Mouse (Mus musculus) stomach, embryonic 16.5 days (tissue): ENCODE measurements around the gene Pyroxd1. TPM values are rescaled to one million over a fixed set of nuclear protein-coding genes. Genes with fewer than 3 reads are reported as not detected.

Experiments
- ATAC-seq: fragments of 200-750 bp; cut with Nextera tagmentation; 2 replicates; pipeline ENCODE4 v1.8.0; 2017; ENCODE audit warnings: moderate number of reproducible peaks, moderate TSS enrichment; ENCODE audit not compliant: insufficient read depth, low FRiP score
- H3K27ac ChIP-seq: fragments of 300-500 bp; sonication (generic); 2 replicates; pipeline ENCODE4 v1.5.1; 2014; ENCODE audit warnings: low read length
- H3K27me3 ChIP-seq: fragments of 300-500 bp; sonication (generic); 2 replicates; pipeline ENCODE4 v1.6.1; 2014; ENCODE audit warnings: low read length, control low read depth, mixed read lengths; ENCODE audit not compliant: control insufficient read depth, insufficient read depth
- H3K36me3 ChIP-seq: fragments of 300-500 bp; sonication (generic); 2 replicates; pipeline ENCODE4 v1.6.1; 2014; ENCODE audit warnings: low read length; ENCODE audit not compliant: control insufficient read depth, insufficient read depth
- H3K4me1 ChIP-seq: fragments of 300-500 bp; sonication (generic); 2 replicates; pipeline ENCODE4 v1.6.1; 2014; ENCODE audit warnings: low read length, control low read depth, mixed read lengths; ENCODE audit not compliant: control insufficient read depth, insufficient read depth
- H3K4me2 ChIP-seq: fragments of 300-500 bp; sonication (generic); 2 replicates; pipeline ENCODE4 v1.6.1; 2014; ENCODE audit warnings: low read depth, low read length, mixed read lengths
- H3K4me3 ChIP-seq: fragments of 300-500 bp; sonication (generic); replicated peaks from 2 replicates; pipeline ENCODE4 v1.5.1; 2014; ENCODE audit warnings: mild to moderate bottlenecking, low read length
- H3K9ac ChIP-seq: fragments of 300-500 bp; sonication (generic); 2 replicates; pipeline ENCODE4 v1.6.1; 2014; ENCODE audit warnings: low read length
- H3K9me3 ChIP-seq: fragments of 300-500 bp; sonication (generic); replicated peaks from 2 replicates; pipeline ENCODE4 v1.6.1; 2016; ENCODE audit warnings: low read length, control low read depth; ENCODE audit not compliant: control insufficient read depth
- WGBS: fragments of 180-500 bp; shearing (Covaris S2); extraction: QIAGEN DNeasy Blood & Tissue Kit; methylation state at CpG from one replicate; pipeline ENCODE4 v1.1.7; 2014; 5-methylcytosine and 5-hydroxymethylcytosine counted together
- polyA plus RNA-seq: library from polyadenylated mRNA; unstranded; fragments of >200 nt; fragmentation: Nextera tagmentation; extraction: Ambion mirVana; gene quantifications from 2 replicates; pipeline ENCODE4 v1.2.1, GENCODE M21; 2015

The Pyroxd1 gene
- 18.5 and 19.0 TPM in 2 replicates for polyA plus RNA-seq

DNA sequence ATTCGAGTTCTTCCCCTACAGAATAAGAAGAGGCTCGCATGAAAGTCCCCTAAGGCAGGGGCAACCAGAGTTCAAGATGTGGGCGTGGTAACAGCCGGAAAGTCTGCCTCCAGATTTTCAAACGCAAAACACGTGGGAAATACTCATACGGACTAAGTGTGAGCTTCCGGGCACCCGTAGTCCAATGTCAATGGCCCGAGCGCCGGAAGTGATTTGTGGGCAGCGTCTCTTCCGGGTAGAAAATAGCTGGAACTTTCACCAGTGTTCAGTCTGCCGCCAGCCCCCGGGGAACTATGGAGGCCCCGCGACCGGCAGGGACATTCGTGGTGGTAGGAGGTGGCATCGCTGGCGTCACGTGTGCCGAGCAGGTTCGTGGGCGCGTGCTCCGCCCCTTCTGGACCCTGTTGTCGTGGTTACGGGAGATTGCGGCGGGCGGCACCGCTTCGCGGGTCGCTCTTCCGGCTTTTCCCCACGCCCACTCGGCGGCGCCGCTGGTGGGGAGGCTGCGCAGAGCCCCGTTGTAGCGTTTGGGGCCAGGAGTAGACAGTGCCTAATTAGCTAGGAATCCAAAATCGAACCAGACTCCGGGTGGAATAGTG lies at the start of gene Pyroxd1:
Pyroxd1 (plus strand) TSS at position 215 of the 599 bp plus-strand sequence.
- Histone ChIP-seq H3K4me3 (peak within 1 kb of the TSS; percentile 87), H3K27me3 (no peaks in the 10 kb centered on the region), H3K4me2 (peak within 1 kb of the TSS; percentile 62), H3K9ac (peak within 1 kb of the TSS; percentile 86), H3K27ac (peak within 1 kb of the TSS; percentile 95), H3K4me1 (0 out of 2 replicates have a peak, but pooled peaks cover 4% of the 10 kb centered on the region), H3K36me3 (no peaks in the 10 kb centered on the region), H3K9me3 (no peaks in the 10 kb centered on the region)
- peak; percentile 91 for ATAC-seq
- WGBS: under 1% methylated on average over 48 of the region's 48 CpGs

DNA sequence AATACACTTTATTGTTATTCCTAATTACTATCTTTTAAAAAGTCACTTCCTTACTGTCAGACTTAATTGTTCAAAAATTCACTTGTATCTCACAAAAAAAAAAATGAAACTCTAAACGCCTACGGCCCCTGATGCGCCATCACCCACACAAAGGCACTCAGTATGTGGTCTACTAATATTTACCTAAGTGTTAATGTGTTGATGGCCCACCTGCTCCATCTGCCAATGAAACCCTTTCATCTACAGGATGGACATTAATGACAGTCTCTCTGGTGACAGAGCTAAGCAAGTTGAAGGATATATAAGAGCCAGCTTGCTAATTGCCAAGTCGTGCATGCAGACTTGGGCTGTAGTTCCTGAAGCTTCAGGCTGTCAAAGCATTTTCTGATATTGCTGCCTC lies 47.4 kb upstream of the Pyroxd1 start, which contains the start of gene Iapp:
Iapp (plus strand) TSS at position 326 of the 400 bp plus-strand sequence.
- Histone ChIP-seq H3K27ac (no peak within 1 kb of the TSS), H3K36me3 (no peaks in the 10 kb centered on the region), H3K4me3 (no peak within 1 kb of the TSS), H3K9me3 (no peaks in the 10 kb centered on the region), H3K4me2 (no peak within 1 kb of the TSS), H3K4me1 (no peaks in the 10 kb centered on the region), H3K9ac (no peak within 1 kb of the TSS), H3K27me3 (no peaks in the 10 kb centered on the region)
- 54% methylated on average over 4 of the region's 4 CpGs for WGBS
- no peak for ATAC-seq

DNA sequence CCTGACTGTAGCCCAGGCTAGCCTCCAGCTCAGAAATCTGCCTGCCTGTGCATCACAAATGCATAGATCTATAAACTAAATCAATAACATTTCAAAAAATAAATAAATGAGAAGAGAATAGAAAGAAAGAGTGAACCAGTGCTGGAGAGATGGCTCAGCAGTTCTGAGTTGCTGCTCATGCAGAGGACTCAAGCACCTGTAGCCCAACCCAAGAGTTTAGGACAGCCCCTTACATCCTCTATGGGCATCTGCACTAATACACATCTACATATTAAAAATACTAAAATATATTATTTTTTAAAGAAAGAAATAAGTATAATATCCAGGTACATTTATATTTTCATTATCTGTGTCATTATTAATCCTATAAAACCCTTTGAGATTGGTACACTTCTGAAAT lies 40.4 kb upstream of the Pyroxd1 start:
- Histone ChIP-seq H3K9ac (no peak overlapping the region), H3K27ac (no peak overlapping the region)
- ATAC-seq: no peak

DNA sequence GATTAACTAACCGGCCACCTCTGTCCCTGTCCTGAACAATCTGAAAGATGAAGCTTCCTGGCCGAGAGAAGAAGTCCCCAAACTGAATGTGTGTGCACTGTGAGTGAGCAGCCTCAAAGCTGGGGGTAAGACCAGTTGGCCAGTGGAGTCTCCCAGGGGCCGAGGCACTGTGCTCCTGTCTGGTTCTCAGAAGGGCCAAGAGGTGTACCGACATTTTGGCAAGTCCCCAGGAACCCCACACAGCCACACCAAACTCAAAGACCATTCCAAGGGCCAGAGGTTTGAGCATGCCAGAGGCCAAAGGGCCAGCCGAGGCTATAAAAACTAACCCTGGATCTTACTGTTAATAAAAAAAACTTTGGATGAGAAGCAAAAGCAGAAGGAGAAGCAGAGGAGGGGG lies 31.2 kb upstream of the Pyroxd1 start:
- 83% methylated on average over 5 of the region's 5 CpGs for WGBS

More for the DNA sequence above, 40.4 kb upstream of the Pyroxd1 start:
- H3K4me3 ChIP-seq: no peak overlapping the region
- H3K4me2 ChIP-seq: no peak overlapping the region
- no peaks in the 10 kb centered on the region for H3K4me1 ChIP-seq
- no peaks in the 10 kb centered on the region for H3K36me3 ChIP-seq
- H3K9me3 ChIP-seq: peaks cover 4% of the 10 kb centered on the region; the same call in 1 of the 2 replicates
- H3K27me3 ChIP-seq: no peaks in the 10 kb centered on the region

DNA sequence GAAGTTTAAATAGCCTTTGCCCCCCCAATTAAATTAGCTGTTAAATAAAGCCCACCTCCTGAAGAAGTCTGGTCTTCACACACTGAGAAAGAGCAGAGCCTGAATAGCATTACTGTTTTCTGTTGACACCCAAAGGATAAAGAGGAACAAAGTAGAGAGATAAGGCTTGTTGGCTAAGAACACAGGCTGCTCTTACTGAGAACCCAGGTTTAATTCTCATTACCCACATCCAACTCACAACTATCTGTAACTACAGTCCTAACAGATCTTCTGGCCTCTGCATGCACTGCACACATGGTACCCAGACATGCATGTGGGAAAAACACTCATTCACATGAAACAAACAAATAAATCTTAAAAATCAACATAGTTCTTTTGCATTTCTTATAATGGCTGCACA lies 28.3 kb upstream of the Pyroxd1 start:
- no peak overlapping the region for H3K4me2 ChIP-seq
- no peak overlapping the region for H3K4me3 ChIP-seq
- no peaks in the 10 kb centered on the region for H3K9me3 ChIP-seq
- no peak for ATAC-seq
- no peak overlapping the region for H3K27ac ChIP-seq
- no peaks in the 10 kb centered on the region for H3K36me3 ChIP-seq
- no peaks in the 10 kb centered on the region for H3K27me3 ChIP-seq
- no peaks in the 10 kb centered on the region for H3K4me1 ChIP-seq
- no peak overlapping the region for H3K9ac ChIP-seq

More for the DNA sequence above, 31.2 kb upstream of the Pyroxd1 start:
- Histone ChIP-seq H3K9me3 (peaks cover 4% of the 10 kb centered on the region; the same call in 1 of the 2 replicates), H3K4me2 (no peak overlapping the region), H3K27me3 (no peaks in the 10 kb centered on the region), H3K36me3 (no peaks in the 10 kb centered on the region), H3K27ac (no peak overlapping the region), H3K9ac (no peak overlapping the region), H3K4me3 (no peak overlapping the region), H3K4me1 (no peaks in the 10 kb centered on the region)
- no peak for ATAC-seq

DNA sequence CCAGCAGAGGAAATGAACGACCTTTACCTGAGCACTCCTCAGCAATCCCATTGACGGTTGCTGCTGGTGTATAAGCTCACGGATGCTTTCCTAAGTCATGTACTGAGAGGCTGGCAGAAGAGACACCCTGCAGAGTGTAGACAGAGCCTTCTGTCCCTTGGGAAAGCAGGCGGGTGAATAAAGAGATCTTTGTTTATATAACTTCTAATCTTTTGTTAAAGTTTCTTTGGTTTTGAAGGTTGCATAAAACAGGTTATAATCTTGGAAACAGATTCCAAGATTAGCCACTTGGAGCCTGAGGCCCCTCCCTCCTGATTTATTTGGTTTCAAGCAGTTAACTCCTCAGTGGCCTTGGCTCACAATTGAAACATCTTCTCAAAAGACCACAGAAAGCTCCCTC lies 22.6 kb upstream of the Pyroxd1 start, which contains the start of gene Slco1a5:
Slco1a5 (minus strand) TSS at position 101 of the 400 bp plus-strand sequence.
- H3K9me3 ChIP-seq: no peaks in the 10 kb centered on the region

DNA sequence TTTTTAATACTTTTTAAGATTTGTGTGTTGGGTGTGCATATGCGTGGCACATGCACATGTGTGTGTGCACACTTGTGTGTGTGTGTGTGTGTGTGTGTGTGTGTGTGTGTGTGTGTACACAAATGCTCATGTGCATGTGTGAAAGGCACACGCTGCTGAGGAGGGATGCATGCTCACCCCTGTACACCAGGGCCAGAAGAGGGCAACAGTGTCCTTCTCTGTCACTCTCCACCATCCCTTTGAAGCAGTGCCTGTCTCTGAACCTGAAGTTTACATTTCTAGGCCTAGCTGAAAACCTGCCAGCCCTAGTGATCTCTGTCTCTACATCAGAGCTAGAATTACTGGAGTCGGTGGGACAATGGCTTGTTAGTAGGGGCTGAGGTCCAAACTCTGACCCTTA lies 18.9 kb upstream of the Pyroxd1 start:
- Histone ChIP-seq H3K4me3 (no peak overlapping the region), H3K4me1 (no peaks in the 10 kb centered on the region), H3K9me3 (no peaks in the 10 kb centered on the region), H3K36me3 (no peaks in the 10 kb centered on the region), H3K27ac (no peak overlapping the region), H3K27me3 (no peaks in the 10 kb centered on the region), H3K9ac (no peak overlapping the region), H3K4me2 (no peak overlapping the region)
- WGBS: 64% methylated on average over 3 of the region's 3 CpGs
- ATAC-seq: no peak

More for the DNA sequence above, 22.6 kb upstream of the Pyroxd1 start, which contains the start of gene Slco1a5:
- 20% methylated on average over 4 of the region's 4 CpGs for WGBS
- Histone ChIP-seq H3K4me2 (no peak within 1 kb of the TSS), H3K27ac (no peak within 1 kb of the TSS), H3K36me3 (no peaks in the 10 kb centered on the region), H3K27me3 (no peaks in the 10 kb centered on the region), H3K9ac (no peak within 1 kb of the TSS), H3K4me3 (no peak within 1 kb of the TSS), H3K4me1 (no peaks in the 10 kb centered on the region)
- ATAC-seq: no peak

DNA sequence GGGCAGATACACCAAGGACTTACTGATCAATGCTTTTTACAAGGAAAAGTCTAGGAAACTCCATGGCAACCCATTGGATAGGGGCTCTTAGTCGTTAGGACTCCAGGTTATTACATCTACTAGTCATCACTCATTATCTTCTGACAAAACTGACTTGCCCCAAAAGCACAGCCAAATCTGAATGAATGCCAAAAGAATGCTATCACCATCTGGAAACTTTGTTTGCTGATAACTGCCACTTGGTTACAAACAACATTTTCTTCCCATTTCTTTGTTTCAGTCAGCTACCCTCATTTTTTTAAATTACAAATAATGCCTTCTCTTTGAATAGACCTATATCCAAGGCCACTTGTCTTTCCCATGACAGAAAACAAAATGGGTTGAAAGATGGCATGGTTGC lies 16.3 kb upstream of the Pyroxd1 start:
- H3K36me3 ChIP-seq: no peaks in the 10 kb centered on the region
- ATAC-seq: no peak
- H3K9me3 ChIP-seq: no peaks in the 10 kb centered on the region
- H3K27ac ChIP-seq: no peak overlapping the region
- no peak overlapping the region for H3K4me2 ChIP-seq
- WGBS: 53% methylated on average over 1 of the region's 1 CpGs
- no peak overlapping the region for H3K4me3 ChIP-seq
- H3K27me3 ChIP-seq: no peaks in the 10 kb centered on the region
- no peak overlapping the region for H3K9ac ChIP-seq
- no peaks in the 10 kb centered on the region for H3K4me1 ChIP-seq

DNA sequence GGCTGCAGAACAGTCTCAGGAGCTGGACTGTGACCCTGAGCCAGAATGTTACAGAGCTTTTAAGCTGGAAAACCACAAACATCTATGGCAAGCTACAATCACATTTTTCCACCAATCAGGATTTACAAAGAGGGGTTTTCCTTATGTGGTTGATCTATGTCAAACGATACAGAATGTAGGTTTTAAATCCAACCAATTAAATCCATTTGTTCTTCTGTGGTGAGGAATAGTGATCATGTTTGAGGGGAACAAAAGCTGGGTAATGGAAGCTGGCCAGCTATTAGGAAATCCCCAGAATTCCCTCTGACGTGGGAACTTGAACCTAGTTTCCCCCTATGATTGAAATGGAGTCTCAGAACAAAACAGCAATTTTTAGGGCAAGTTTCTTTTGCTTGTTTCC lies 6.5 kb upstream of the Pyroxd1 start:
- no peak overlapping the region for H3K4me2 ChIP-seq
- no peaks in the 10 kb centered on the region for H3K9me3 ChIP-seq
- 64% methylated on average over 2 of the region's 2 CpGs for WGBS
- ATAC-seq: no peak
- H3K27ac ChIP-seq: no peak overlapping the region
- H3K4me3 ChIP-seq: no peak overlapping the region
- H3K4me1 ChIP-seq: no peaks in the 10 kb centered on the region
- H3K36me3 ChIP-seq: no peaks in the 10 kb centered on the region
- no peaks in the 10 kb centered on the region for H3K27me3 ChIP-seq
- no peak overlapping the region for H3K9ac ChIP-seq
